Mouse (Mus musculus): ENCODE results near the gene Rbm8a.

- TF ChIP-seq CTCF (IDR thresholded peaks at IDR 0.05; ENCODE audit: insufficient read depth, low read length) (no peak), POLR2A (IDR thresholded peaks at IDR 0.05; ENCODE audit: borderline replicate concordance, extremely low read depth, low read depth, low read length) (no peak)
Measured at GRCm38 (mm10) chr3:96678456-96678855, 48.7 kb downstream of the Rbm8a start.
